Mouse (Mus musculus) heart, postnatal 0 days (tissue): ENCODE measurements around the gene Mrpl1.

Experiments used
- CTCF ChIP-seq: IDR thresholded peaks from 2 replicates; pipeline ENCODE4 v1.5.1; 2016; ENCODE audit warnings: antibody characterized with exemption, control low read depth, low read depth
- EP300 ChIP-seq: IDR thresholded peaks from 2 replicates; pipeline ENCODE4 v1.6.1; 2016; ENCODE audit warnings: antibody characterized with exemption, low read depth

GRCm38 (mm10) chr5:96221298-96221697, 12.0 kb downstream of the Mrpl1 start:
- no peak for TF ChIP-seq CTCF
- TF ChIP-seq EP300, result no peak
